Mouse (Mus musculus) ES-Bruce4 (cell line): Measurements from ENCODE around the gene Zbtb45.

Experiments
- CTCF ChIP-seq: IDR thresholded peaks from one replicate; pipeline ENCODE4 v1.8.1; 2011; ENCODE audit warnings: low read depth, low read length
- POLR2A ChIP-seq: IDR thresholded peaks from one replicate; pipeline ENCODE4 v1.8.1; 2011; ENCODE audit warnings: low read length; ENCODE audit not compliant: insufficient read depth

DNA sequence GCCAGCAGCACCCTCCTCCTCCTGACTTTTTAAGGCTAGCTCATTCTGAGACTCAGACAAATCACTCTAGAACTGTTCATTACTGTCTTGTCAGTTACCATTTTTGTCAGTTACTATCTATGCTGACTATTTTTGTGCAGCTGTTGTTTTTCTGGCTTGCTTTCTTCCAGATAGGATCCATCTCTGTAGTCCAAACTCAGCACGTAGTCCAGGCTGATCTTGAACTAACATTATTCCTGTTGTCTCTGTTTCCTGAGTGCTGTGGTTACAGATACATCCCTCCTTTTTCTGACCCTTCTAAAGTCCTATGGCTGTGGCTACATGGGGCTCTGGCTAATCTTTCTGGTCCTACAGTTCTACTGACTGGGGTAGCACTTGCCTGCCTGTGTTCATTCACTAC is 29.3 kb upstream of the Zbtb45 start:
- TF ChIP-seq CTCF: no peak
- TF ChIP-seq POLR2A: no peak
